Mouse (Mus musculus) erythroid progenitor cell, adult 5-6 weeks (primary cell): Measurements from ENCODE around the gene Vps11. TPM values are rescaled to one million over a fixed set of nuclear protein-coding genes. Genes with fewer than 3 reads are reported as not detected.
"Not testable (repeated sequence)": the region's sequence is repeated elsewhere in the genome, so short reads cannot be mapped to it uniquely, and the experiment has no call there.

ENCODE experiments used
- ATAC-seq: replicated peaks from 2 replicates; pipeline ENCODE4 v1.8.0; 2016; ENCODE audit warnings: moderate number of reproducible peaks, mild to moderate bottlenecking, moderate TSS enrichment, inconsistent platforms; ENCODE audit not compliant: poor library complexity, low FRiP score, severe bottlenecking
- total RNA-seq, 2 experiments: library from RNA; stranded (forward) in 1 of 2; stranded (reverse) in 1 of 2; fragments of 150-400 nt in 1 of 2; fragments of 186-747, 209-891 nt in 1 of 2; gene quantifications; 2 replicates each; pipeline versions ENCODE4 v1.2.3 to v1.2.4; 2015 to 2017; ENCODE audit warnings: low replicate concordance in 2 of 2

The Vps11 gene
- total RNA-seq, 2 experiments from 2014 or later, result 6.7 to 15.7 TPM

GRCm38 (mm10) chr9:44337436-44338169 is 23.9 kb downstream of the Vps11 start:
- no peak for ATAC-seq

DNA sequence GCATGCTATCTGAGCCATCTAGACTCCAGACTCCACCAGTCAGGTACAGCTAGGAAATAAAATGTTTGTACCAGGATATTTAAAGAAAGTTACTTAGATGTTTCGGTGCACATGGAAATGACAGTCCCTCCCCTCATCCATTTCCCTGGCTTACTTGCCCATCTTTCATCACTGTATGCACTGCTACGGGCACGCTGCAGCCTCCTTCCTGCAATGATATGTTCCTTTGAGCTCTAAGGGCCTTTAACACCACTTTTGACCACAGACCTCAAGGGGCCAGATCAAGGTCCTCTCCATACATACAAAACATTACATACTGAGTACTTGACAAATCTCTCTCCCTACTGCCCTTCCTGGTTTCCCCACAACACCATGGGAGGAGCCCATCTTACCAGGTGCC is 24.5 kb downstream of the Vps11 start:
- peak; percentile 6 for ATAC-seq

- peak; percentile 6 for ATAC-seq
These were observed 25.0 kb downstream of the Vps11 start for GRCm38 (mm10) chr9:44336513-44336912.

- ATAC-seq, result peak; percentile 20
These were observed 25.4 kb downstream of the Vps11 start for GRCm38 (mm10) chr9:44336093-44336406.

GRCm38 (mm10) chr9:44335331-44336092 is 26.0 kb downstream of the Vps11 start:
- peak; percentile 8; the same call in 1 of the 2 replicates for ATAC-seq

DNA sequence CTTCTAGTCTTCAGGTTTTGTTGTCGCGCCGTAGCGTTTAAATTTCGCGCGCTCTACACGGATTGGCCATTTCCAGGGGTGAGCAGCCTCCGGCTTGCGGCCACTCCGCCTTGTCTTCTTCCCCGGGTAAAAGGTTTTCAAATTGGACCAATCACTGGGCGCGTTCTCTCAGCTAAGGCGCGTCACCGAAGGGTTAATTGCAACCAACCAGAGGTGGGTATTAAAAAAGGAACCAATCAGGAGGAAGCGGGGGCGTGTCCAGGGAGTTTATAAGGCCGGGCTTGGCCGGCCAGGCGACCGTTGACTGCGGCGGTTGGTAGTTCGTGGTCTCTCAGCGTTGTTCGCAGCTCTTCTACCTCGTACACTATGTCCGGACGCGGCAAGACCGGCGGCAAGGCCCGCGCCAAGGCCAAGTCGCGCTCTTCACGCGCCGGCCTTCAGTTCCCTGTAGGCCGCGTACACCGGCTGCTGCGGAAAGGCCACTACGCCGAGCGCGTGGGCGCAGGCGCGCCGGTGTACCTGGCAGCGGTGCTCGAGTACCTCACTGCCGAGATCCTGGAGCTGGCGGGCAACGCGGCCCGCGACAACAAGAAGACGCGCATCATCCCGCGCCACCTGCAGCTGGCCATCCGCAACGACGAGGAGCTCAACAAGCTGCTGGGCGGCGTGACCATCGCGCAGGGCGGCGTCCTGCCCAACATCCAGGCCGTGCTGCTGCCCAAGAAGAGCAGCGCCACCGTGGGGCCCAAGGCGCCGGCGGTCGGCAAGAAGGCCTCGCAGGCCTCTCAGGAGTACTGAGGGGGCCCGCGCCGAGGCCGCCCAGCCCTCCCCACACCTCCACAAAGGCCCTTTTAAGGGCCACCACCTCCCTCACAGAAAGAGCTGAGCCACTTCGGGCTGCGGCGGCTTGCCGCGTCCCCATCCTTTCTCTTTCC is 26.8 kb downstream of the Vps11 start, which contains the start of gene H2afx:
Gene H2afx, plus strand, starts transcription at position 299 of the 935 bp plus-strand sequence.
- ATAC-seq, result peak; percentile 77

- no peak for ATAC-seq
These were observed 28.4 kb downstream of the Vps11 start for GRCm38 (mm10) chr9:44332918-44333638.

- ATAC-seq, result no peak
These were observed 30.7 kb downstream of the Vps11 start for GRCm38 (mm10) chr9:44330736-44331135.

DNA sequence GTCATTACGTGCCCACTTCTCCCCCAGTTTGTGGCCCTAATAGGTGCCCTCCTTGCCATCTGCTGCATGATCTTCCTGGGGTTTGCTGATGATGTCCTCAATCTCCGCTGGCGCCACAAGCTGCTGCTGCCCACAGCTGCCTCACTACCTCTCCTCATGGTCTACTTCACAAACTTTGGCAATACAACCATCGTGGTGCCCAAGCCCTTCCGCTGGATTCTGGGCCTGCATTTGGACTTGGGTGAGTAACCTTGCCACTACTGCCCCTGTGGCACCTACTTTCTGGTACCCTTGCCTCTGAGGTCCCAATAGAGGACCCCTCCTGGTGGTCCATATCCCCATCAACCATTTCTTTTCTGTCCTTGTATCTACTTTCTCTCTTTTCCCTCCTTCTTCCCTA is 33.5 kb downstream of the Vps11 start:
- ATAC-seq, result no peak

DNA sequence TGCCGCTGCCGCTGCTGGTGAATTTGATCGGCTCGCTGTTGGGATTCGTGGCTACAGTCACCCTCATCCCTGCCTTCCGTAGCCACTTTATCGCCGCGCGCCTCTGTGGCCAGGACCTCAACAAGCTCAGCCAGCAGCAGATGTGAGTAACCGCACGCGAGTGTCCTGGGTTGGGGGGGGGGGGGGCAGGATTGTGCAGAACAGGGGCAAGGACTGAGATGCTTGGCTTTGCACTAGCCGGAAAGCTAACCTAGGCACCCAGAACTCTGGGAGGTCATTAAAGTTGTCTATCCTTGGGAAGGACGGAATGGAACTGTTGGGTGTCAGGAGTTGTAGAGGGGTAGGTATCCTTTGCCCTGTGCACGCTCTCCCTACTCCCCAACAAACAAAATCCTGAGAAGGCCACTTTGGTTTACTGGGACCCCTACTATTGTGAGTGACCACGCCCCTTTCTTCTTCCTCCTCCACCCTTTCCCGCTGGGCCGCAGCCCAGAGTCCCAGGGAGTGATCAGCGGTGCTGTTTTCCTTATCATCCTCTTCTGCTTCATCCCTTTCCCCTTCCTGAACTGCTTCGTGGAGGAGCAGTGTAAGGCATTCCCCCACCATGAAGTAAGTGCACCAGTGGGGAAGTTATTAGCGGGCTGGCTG is 34.3 kb downstream of the Vps11 start:
- peak; percentile 56 for ATAC-seq

DNA sequence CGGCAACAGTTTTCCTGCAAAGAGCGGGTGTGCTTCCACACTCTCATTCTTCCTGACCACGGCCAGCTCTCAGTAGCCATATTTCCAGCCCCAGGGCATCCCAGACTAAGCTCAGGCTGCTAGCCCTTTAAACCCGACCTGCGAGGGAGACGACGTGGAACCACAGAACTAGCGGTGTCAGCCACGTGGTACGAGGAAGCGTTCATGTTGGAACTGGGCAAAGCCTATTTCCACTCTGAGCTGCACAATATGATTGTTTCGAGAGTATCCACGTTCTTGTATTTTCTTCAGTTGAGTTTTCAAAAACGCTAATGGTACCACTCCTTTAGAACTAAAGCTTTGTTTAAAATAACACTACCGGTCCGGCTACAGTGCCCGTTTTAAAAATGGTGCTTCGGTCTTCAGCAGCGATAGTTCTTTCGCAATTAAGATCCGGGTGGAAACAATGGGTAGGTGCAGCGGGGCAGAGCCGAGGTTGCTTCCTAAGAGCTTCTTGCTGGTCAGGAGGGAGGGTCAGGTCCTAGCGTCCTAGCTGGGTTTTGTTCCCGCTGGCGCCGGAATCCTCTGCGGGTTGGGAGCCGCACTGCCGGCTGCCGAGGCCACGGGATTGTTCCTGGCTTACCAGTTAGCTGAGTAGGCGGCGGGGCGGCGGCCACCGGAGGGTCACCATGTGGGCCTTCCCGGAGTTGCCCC is 35.0 kb downstream of the Vps11 start:
- peak; percentile 79 for ATAC-seq

DNA sequence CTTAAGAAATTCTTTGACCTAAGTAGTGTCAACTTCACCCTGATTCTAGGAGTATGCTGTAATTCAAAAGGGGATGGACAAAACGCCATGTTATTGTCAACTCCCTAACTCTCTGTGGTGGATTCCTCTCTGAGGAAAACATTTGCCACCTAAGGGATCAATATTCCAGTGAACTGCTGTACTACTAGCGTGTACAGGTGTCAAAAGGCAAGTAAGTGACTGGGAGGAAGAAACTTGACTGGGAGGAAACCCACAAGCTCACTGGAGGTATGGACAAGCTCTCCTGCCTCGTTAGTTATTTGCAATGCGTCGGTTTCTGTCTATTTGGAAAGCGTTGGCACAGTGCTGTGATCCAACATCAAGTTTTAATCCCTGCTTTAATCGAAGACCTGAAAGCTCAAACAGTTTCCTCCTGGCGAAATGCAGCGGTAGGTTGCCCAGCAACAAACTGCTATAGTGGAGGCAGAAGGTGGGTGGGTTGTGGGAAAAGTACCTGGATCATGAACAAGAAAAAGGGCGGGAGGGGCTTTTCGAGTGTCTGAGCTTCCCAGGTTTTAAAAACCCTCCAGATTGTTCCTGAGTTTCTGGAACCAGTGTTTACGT is 35.6 kb downstream of the Vps11 start, which contains the start of gene Dpagt1:
Gene Dpagt1, plus strand, starts transcription at position 252 of the 603 bp plus-strand sequence.
- ATAC-seq, result no peak

DNA sequence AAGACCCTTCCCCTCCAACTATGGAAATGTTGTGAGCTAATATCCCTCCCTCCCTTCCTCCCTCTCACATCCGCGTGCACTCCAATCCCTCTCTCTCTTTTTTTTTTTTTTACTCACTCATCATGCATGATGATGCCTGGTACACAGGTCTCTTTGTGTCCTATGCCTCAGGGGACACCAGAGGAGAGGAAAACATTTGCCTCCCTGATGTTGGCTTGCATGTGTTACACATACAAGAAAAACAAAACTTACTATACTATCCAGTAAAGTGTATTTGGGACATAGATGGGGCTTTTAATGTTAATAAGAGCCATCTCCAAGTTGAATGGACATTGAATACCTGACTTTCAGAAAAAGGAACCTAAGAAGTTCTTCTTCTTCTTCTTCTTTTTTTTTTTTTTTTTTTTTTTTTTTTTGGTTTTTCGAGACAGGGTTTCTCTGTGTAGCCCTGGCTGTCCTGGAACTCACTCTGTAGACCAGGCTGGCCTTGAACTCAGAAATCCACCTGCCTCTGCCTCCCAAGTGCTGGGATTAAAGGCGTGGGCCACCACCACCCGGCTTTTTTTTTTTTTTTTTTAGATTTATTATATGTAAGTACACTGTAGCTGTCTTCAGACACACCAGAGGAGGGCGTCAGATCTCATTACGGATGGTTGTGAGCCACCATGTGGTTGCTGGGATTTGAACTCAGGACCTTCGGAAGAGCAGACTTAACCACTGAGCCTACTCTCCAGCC is 36.3 kb downstream of the Vps11 start:
- not testable (repeated sequence) for ATAC-seq

GRCm38 (mm10) chr9:44324147-44324546 is 37.3 kb downstream of the Vps11 start:
- no peak for ATAC-seq

DNA sequence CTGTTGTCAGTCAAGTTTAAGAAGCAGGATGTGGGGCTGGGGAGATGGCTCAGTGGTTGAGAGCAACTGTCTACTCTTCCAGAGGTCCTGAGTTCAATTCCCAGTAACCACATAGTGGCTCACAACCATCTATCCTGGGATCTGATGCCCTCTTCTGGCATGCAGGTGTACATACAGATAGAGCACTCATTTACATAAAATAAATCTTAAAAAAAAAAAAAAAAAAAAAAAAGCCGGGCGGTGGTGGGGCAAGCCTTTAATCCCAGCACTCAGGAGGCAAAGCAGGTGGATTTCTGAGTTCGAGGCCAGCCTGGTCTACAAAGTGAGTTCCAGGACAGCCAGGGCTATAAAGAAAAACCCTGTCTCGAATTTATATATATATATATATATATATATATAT is 37.8 kb downstream of the Vps11 start:
- ATAC-seq, result not testable (repeated sequence)

DNA sequence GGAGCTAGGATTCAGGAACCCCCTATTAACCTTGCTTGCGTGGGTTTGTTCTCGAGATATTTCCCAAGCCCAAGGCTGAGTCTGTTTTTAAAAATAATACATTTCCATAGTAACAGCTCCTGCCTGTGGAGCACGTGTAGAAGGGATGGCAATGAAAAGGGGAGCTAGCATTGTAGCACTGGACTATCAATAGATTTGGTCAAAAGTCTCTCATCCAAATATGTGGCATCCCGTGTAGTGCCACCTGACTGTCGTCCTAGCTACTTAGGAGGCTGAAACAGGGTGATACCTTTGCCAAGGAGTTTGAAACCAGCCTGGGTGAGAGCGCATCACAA is 40.7 kb downstream of the Vps11 start:
- no peak for ATAC-seq
